Mouse (Mus musculus) gastrocnemius, postnatal 10 days (tissue): ENCODE data around the gene Trim58. TPM values are rescaled to one million over a fixed set of nuclear protein-coding genes. Genes with fewer than 3 reads are reported as not detected.

Experiments
- DNase-seq: peaks from one replicate; pipeline ENCODE4 v3.0.0; 2021; ENCODE audit warnings: mixed read lengths
- total RNA-seq, 2 experiments: library from RNA; stranded (reverse); gene quantifications; 2 replicates each; pipeline ENCODE4 v1.2.3; 2021

Gene Trim58
- total RNA-seq, 2 experiments from 2014 or later = 0.27 TPM; not detected in 1

GRCm38 (mm10) chr11:58655151-58655550 lies 14.9 kb downstream of the Trim58 start:
- no peak for DNase-seq

- DNase-seq = no peak
Measured at GRCm38 (mm10) chr11:58658596-58658995, 18.3 kb downstream of the Trim58 start, which contains the start of gene Olfr322. Olfr322 (plus strand) TSS chr11:58658782.

- DNase-seq = no peak
Measured at GRCm38 (mm10) chr11:58669252-58669651, 29.0 kb downstream of the Trim58 start.

- no peak for DNase-seq
Measured at GRCm38 (mm10) chr11:58671825-58672224, 31.6 kb downstream of the Trim58 start.

- no peak for DNase-seq
Measured at GRCm38 (mm10) chr11:58680799-58681198, 40.5 kb downstream of the Trim58 start, which contains the start of gene Olfr320. Olfr320 (plus strand) TSS chr11:58681099.

- DNase-seq = no peak
Measured at GRCm38 (mm10) chr11:58698862-58699261, 58.6 kb downstream of the Trim58 start, which contains the start of gene Olfr319. Olfr319 (plus strand) TSS chr11:58699162.

Other genes starting within 250 kb of the Trim58 start
- not detected for gene 1810065E05Rik, start 219.4 kb upstream of the Trim58 start, total RNA-seq
- not detected for gene Gm12253, start 207.9 kb upstream of the Trim58 start, total RNA-seq
- gene Lypd9, start 187.5 kb upstream of the Trim58 start, total RNA-seq = not detected
- not detected for gene Olfr30, start 178.2 kb upstream of the Trim58 start, total RNA-seq
- gene Olfr332, start 147.9 kb upstream of the Trim58 start, total RNA-seq = not detected
- gene Olfr331, start 137.9 kb upstream of the Trim58 start, total RNA-seq = not detected
- not detected for gene Olfr330, start 105.6 kb upstream of the Trim58 start, total RNA-seq
- not detected for gene Olfr329-ps, start 94.0 kb upstream of the Trim58 start, total RNA-seq
- gene Olfr328, start 84.8 kb upstream of the Trim58 start, total RNA-seq = not detected
- gene Olfr224, start 69.9 kb upstream of the Trim58 start, total RNA-seq = not detected
- not detected for gene Olfr325, start 62.7 kb upstream of the Trim58 start, total RNA-seq
- gene Olfr324, start 45.4 kb upstream of the Trim58 start, total RNA-seq = not detected
- not detected for gene 2210407C18Rik, start 24.4 kb upstream of the Trim58 start, total RNA-seq
- gene Olfr323, start 10.0 kb upstream of the Trim58 start, total RNA-seq = not detected
- gene Olfr322, start 18.3 kb downstream of the Trim58 start, total RNA-seq = not detected
- gene Olfr320, start 40.6 kb downstream of the Trim58 start, total RNA-seq = not detected
- not detected for gene Olfr319, start 58.7 kb downstream of the Trim58 start, total RNA-seq
- not detected for gene Olfr318, start 83.5 kb downstream of the Trim58 start, total RNA-seq
- gene Olfr317, start 98.7 kb downstream of the Trim58 start, total RNA-seq = not detected
- not detected for gene Olfr316, start 112.3 kb downstream of the Trim58 start, total RNA-seq
- gene Olfr315, start 132.7 kb downstream of the Trim58 start, total RNA-seq = not detected
- not detected for gene Olfr314, start 142.5 kb downstream of the Trim58 start, total RNA-seq
- not detected for gene Fam183b, start 161.5 kb downstream of the Trim58 start, total RNA-seq
- gene Olfr313, start 174.5 kb downstream of the Trim58 start, total RNA-seq = not detected
- gene Olfr312, start 188.8 kb downstream of the Trim58 start, total RNA-seq = not detected
- not detected for gene Olfr311, start 198.8 kb downstream of the Trim58 start, total RNA-seq
- gene Gm12258, start 206.7 kb downstream of the Trim58 start, total RNA-seq = 1 to 10 TPM; 2.4 to 2.5 TPM
- 1 to 10 TPM; 2.5 to 3.0 TPM for gene 2810021J22Rik, start 226.8 kb downstream of the Trim58 start, total RNA-seq